Mouse (Mus musculus) E14TG2a.4 (cell line): ENCODE results near the gene Lasp1.

Source experiments
- CTCF ChIP-seq: conservative IDR thresholded peaks from 2 replicates; pipeline ENCODE4 v1.5.1; 2014; ENCODE audit warnings: low read length
- POU5F1 ChIP-seq: IDR thresholded peaks from 2 replicates; pipeline ENCODE4 v1.6.1; 2014; ENCODE audit warnings: low read length, borderline replicate concordance

GRCm38 (mm10) chr11:97796910-97797309 lies 1.9 kb upstream of the Lasp1 start:
- TF ChIP-seq CTCF = peak; percentile 13; the same call in 1 of the 2 replicates
- no peak for TF ChIP-seq POU5F1
